ENCODE assay signal across 9 mouse cellular contexts in genomic region chr7:73535861-73536200, GRCm38 (mm10). TPM values are rescaled to one million over a fixed set of nuclear protein-coding genes. Genes with fewer than 3 reads are reported as not detected.
A peak's percentile ranks its signal among the peaks of the same experiment; 100 is the strongest.
DNase-seq lines count a peak whose midpoint lies in the region; ATAC-seq and TF ChIP-seq lines count a peak whose summit lies in the region.
"Had no signal": no experiment of that assay in that cellular context is flagged by ENCODE, and none has a peak within 500 bp of the region (broad histone marks: within the 10 kb centered on the region; RNA-seq: fewer than 3 reads in every experiment).

No protein-coding gene starts in this region.

- no peaks in the 10 kb centered on the region for H3K9me3 ChIP-seq in forebrain, embryonic 16.5 days (ENCODE audit: control insufficient read depth, low read length)
- H3K9me3 ChIP-seq in liver, embryonic 14.5 days (ENCODE audit: control insufficient read depth, low read length), result no peaks in the 10 kb centered on the region

- H3K4me2 ChIP-seq in forebrain, embryonic 16.5 days (ENCODE audit: low read length), result 0 out of 2 replicates have a peak overlapping the region, but pooled peaks have one; percentile 2
- peak overlapping the region; percentile 9; the same call in 1 of the 2 replicates for H3K4me2 ChIP-seq in liver, embryonic 14.5 days (ENCODE audit: low read depth)

- TF ChIP-seq POLR2A in liver, adult 2 months (IDR thresholded peaks at IDR 0.05; ENCODE audit: extremely low read depth, insufficient read depth, low read length), result no peak
- TF ChIP-seq POLR2A in cerebellum, adult 2 months (IDR thresholded peaks at IDR 0.05; ENCODE audit: borderline replicate concordance, insufficient read depth, low read length), result no peak

- WGBS in liver, adult 2 months, result 6% methylated on average over 4 of the region's 4 CpGs
- WGBS in forebrain, embryonic 16.5 days, result 54% methylated on average over 4 of the region's 4 CpGs
- 63% methylated on average over 4 of the region's 4 CpGs for WGBS in liver, embryonic 14.5 days (ENCODE audit: insufficient replicate concordance)
- 22% methylated on average over 4 of the region's 4 CpGs for WGBS in cerebellum, adult 2 months

- TF ChIP-seq EP300 in liver, embryonic 14.5 days (IDR thresholded peaks at IDR 0.05; ENCODE audit: low read depth), result no peak

- no peak overlapping the region; the same call in 1 of the 2 replicates for H3K9ac ChIP-seq in liver, adult 2 months (ENCODE audit: low read depth, low read length)
- no peak overlapping the region for H3K9ac ChIP-seq in forebrain, embryonic 16.5 days (replicated peaks; ENCODE audit: low read depth, low read length)
- H3K9ac ChIP-seq in liver, embryonic 14.5 days (replicated peaks), result no peak overlapping the region

- H3K36me3 ChIP-seq in liver, adult 2 months (ENCODE audit: control insufficient read depth, insufficient read depth, low read length), result peaks cover 7% of the 10 kb centered on the region
- H3K36me3 ChIP-seq in forebrain, embryonic 16.5 days (ENCODE audit: control insufficient read depth, insufficient read depth), result no peaks in the 10 kb centered on the region
- peaks cover 19% of the 10 kb centered on the region for H3K36me3 ChIP-seq in liver, embryonic 14.5 days (replicated peaks; ENCODE audit: control insufficient read depth, insufficient read depth, low read depth)

- peaks cover 34% of the 10 kb centered on the region for H3K4me1 ChIP-seq in liver, adult 2 months (ENCODE audit: control insufficient read depth, insufficient read depth, low read length)
- peaks cover 53% of the 10 kb centered on the region for H3K4me1 ChIP-seq in forebrain, embryonic 16.5 days (replicated peaks; ENCODE audit: control insufficient read depth, insufficient read depth, low read length)
- H3K4me1 ChIP-seq in liver, embryonic 14.5 days (replicated peaks; ENCODE audit: control insufficient read depth in 2 of 2, insufficient read depth in 2 of 2, low read length in 1 of 2), result peaks cover 22 to 41% of the 10 kb centered on the region in 2 experiments
- H3K4me1 ChIP-seq in cerebellum, adult 2 months (ENCODE audit: control insufficient read depth, insufficient read depth, low read length), result peaks cover 22% of the 10 kb centered on the region; the same call in 1 of the 2 replicates

- TF ChIP-seq CTCF in gastrocnemius, adult 2 months (IDR thresholded peaks at IDR 0.05), result no peak
- no peak for TF ChIP-seq CTCF in liver, adult 2 months (IDR thresholded peaks at IDR 0.05; ENCODE audit: low read depth, low read length)
- TF ChIP-seq CTCF in liver, embryonic 14.5 days (IDR thresholded peaks at IDR 0.05; ENCODE audit: low read depth), result no peak
- TF ChIP-seq CTCF in cerebellum, adult 2 months (IDR thresholded peaks at IDR 0.05; ENCODE audit: borderline replicate concordance, insufficient read depth, low read depth, low read length), result no peak

- H3K79me2 ChIP-seq in liver, adult 2 months (ENCODE audit: control insufficient read depth, insufficient read depth, low read length), result peaks cover 37% of the 10 kb centered on the region; the same call in 1 of the 2 replicates

- no peak for DNase-seq in gastrocnemius, adult 2 months
- DNase-seq in gastrocnemius, postnatal 36 days, result no peak
- DNase-seq in liver, adult 2 months (ENCODE audit: extremely low read depth, low read depth, low spot score), result peak; percentile 89
- no peak for DNase-seq in liver
- no peak for DNase-seq in liver, embryonic 14.5 days (ENCODE audit: low read depth in 3 of 3, low spot score in 3 of 3)
- no peak for DNase-seq in yolk sac, embryonic 10.5 days (ENCODE audit: low spot score)
- no peak for DNase-seq in cerebellum, adult 2 months
- DNase-seq: cerebellum, adult 9-10 months had no signal

- no peak for ATAC-seq in forebrain, embryonic 16.5 days
- no peak for ATAC-seq in liver, embryonic 14.5 days (ENCODE audit: insufficient read depth)

- H3K27me3 ChIP-seq in liver, adult 2 months (ENCODE audit: control insufficient read depth, insufficient read depth, low read length), result no peaks in the 10 kb centered on the region
- H3K27me3 ChIP-seq in forebrain, embryonic 16.5 days (replicated peaks; ENCODE audit: control insufficient read depth, insufficient read depth, low read length), result no peaks in the 10 kb centered on the region
- H3K27me3 ChIP-seq in liver, embryonic 14.5 days (ENCODE audit: control insufficient read depth, insufficient read depth, low read length), result no peaks in the 10 kb centered on the region
- H3K27me3 ChIP-seq in cerebellum, adult 2 months (ENCODE audit: control insufficient read depth, insufficient read depth, low read length), result no peaks in the 10 kb centered on the region

- intact Hi-C loops in gastrocnemius, adult 2 months (cut with DNase I), result no loop called here
- intact Hi-C loops in gastrocnemius, postnatal 36 days (cut with DNase I), result no loop called here

- peak overlapping the region; percentile 81 for H3K4me3 ChIP-seq in gastrocnemius, adult 2 months
- 0 out of 2 replicates have a peak overlapping the region, but pooled peaks have one; percentile 20 for H3K4me3 ChIP-seq in liver, adult 2 months (ENCODE audit: insufficient read depth, low read depth, low read length)
- no peak overlapping the region for H3K4me3 ChIP-seq in forebrain, embryonic 16.5 days (replicated peaks; ENCODE audit: low read length)
- H3K4me3 ChIP-seq in liver, embryonic 14.5 days (ENCODE audit: insufficient read depth in 1 of 2, low read depth in 2 of 2, low read length in 2 of 2), result no peak overlapping the region
- H3K4me3 ChIP-seq in cerebellum, adult 2 months (replicated peaks; ENCODE audit: insufficient read depth, low read depth, low read length), result no peak overlapping the region

- H3K27ac ChIP-seq in gastrocnemius, adult 2 months, result peak overlapping the region; percentile 99
- H3K27ac ChIP-seq in liver, adult 2 months (replicated peaks; ENCODE audit: insufficient read depth, low read depth, low read length), result peak overlapping the region; percentile 89
- H3K27ac ChIP-seq in forebrain, embryonic 16.5 days (ENCODE audit: low read length), result 0 out of 2 replicates have a peak overlapping the region, but pooled peaks have one; percentile 25
- H3K27ac ChIP-seq in liver, embryonic 14.5 days, result no peak overlapping the region
- no peak overlapping the region for H3K27ac ChIP-seq in cerebellum, adult 2 months (ENCODE audit: insufficient read depth, low read length)

RNA-seq across cellular contexts. Expression of gene Chd2, which starts 5.8 kb away (rescaled TPM):
- 10 to 100 TPM; 40.7 to 48.4 TPM for total RNA-seq in gastrocnemius, adult 2 months (2021)
- total RNA-seq in gastrocnemius, postnatal 36 days (2021), result 10 to 100 TPM; 22.4 to 39.9 TPM
- 40.0 and 42.0 TPM in 2 replicates for total RNA-seq in liver, adult 2 months (2014; rRNA removed)
- polyA plus RNA-seq in liver, adult 2 months (2012; rRNA removed), result 16.9 and 20.1 TPM in 2 replicates
- polyA plus RNA-seq in forebrain, embryonic 16.5 days (2015; fragmentation: Nextera tagmentation; extraction: Ambion mirVana), result 56.8 and 60.2 TPM in 2 replicates
- polyA plus RNA-seq in liver, embryonic 14.5 days (2012; rRNA removed), result 12.0 and 13.1 TPM in 2 replicates
- polyA plus RNA-seq in liver, embryonic 14.5 days (2014; fragmentation: Nextera tagmentation; extraction: Ambion mirVana), result 14.8 and 17.4 TPM in 2 replicates
- polyA plus RNA-seq in cerebellum, adult 2 months (2012; rRNA removed), result 49.2 and 50.5 TPM in 2 replicates

Comparison
In these comparisons a context has a peak if more than half of its experiments do, and no peak if none do; other contexts are left out.
1. H3K27ac ChIP-seq: peak in gastrocnemius, adult 2 months (single experiment), liver, adult 2 months (single experiment) and forebrain, embryonic 16.5 days (single experiment); none in liver, embryonic 14.5 days (single experiment) and cerebellum, adult 2 months (single experiment).
2. H3K4me3 ChIP-seq: peak in gastrocnemius, adult 2 months (single experiment) and liver, adult 2 months (single experiment); none in forebrain, embryonic 16.5 days (single experiment), liver, embryonic 14.5 days (0 of 2) and cerebellum, adult 2 months (single experiment).